Mouse (Mus musculus) bone marrow macrophage, adult 2 months (primary cell): ENCODE measurements at regions not wholly inside any gene's neighbourhood (a gene's known extent, or its start where the extent isn't known, plus 50 kb on each side); places are given as distances from the start of the nearest gene placed in this dataset.

Experiments
- H3K27ac ChIP-seq: 2 replicates; pipeline ENCODE4 v1.5.1; 2012; ENCODE audit warnings: low read depth, low read length; ENCODE audit not compliant: insufficient read depth
- H3K4me1 ChIP-seq: 2 replicates; pipeline ENCODE4 v1.6.1; 2012; ENCODE audit warnings: low read length; ENCODE audit not compliant: control insufficient read depth, insufficient read depth
- H3K4me3 ChIP-seq: 2 replicates; pipeline ENCODE4 v1.5.1; 2012; ENCODE audit warnings: mild to moderate bottlenecking, low read length, moderate library complexity; ENCODE audit not compliant: insufficient read depth
- CTCF ChIP-seq: IDR thresholded peaks from 2 replicates; pipeline ENCODE4 v1.5.1; 2012; ENCODE audit warnings: low read depth, mild to moderate bottlenecking, low read length, moderate library complexity
- POLR2A ChIP-seq: IDR thresholded peaks from 2 replicates; pipeline ENCODE4 v1.6.1; 2012; ENCODE audit warnings: mild to moderate bottlenecking, low read depth, low read length, borderline replicate concordance

- no peak overlapping the region for H3K27ac ChIP-seq
- TF ChIP-seq CTCF (no peak), POLR2A (no peak)
- no peak overlapping the region for H3K4me3 ChIP-seq
- peaks cover 2% of the 10 kb centered on the region; the same call in 1 of the 2 replicates for H3K4me1 ChIP-seq
Measured at GRCm38 (mm10) chr6:31201375-31201972, 197.1 kb upstream of the Mkln1 start.

GRCm38 (mm10) chr6:31202594-31202993 lies 195.9 kb upstream of the Mkln1 start:
- Histone ChIP-seq H3K4me1 (peaks cover 5% of the 10 kb centered on the region), H3K4me3 (no peak overlapping the region), H3K27ac (no peak overlapping the region)
- no peak for TF ChIP-seq CTCF
- TF ChIP-seq POLR2A = no peak

DNA sequence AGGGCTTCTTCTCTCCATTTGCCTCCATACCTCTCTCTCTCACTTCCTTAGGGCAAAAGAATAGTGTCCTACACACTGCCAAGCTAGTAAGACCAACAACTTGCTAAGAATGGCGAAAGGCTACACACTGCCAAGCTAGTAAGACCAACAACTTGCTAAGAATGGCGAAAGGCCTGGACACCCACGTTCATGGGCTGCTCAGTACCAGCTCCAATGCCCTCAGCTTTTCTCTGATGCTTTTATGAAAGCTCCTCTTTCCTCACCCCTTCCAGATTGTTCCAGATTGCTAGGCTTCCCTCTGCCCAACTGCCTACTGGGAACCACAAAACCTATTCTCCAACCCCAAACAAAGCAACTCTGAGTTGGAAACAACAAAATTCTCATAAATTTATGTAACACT lies 194.1 kb upstream of the Mkln1 start:
- TF ChIP-seq POLR2A (no peak), CTCF (no peak)
- H3K4me1 ChIP-seq = peaks cover 17% of the 10 kb centered on the region
- no peak overlapping the region for H3K27ac ChIP-seq
- H3K4me3 ChIP-seq = no peak overlapping the region

- Histone ChIP-seq H3K4me1 (peaks cover 17% of the 10 kb centered on the region), H3K4me3 (no peak overlapping the region), H3K27ac (no peak overlapping the region)
- TF ChIP-seq POLR2A (no peak), CTCF (no peak)
Measured at GRCm38 (mm10) chr6:31204839-31205238, 193.7 kb upstream of the Mkln1 start.

GRCm38 (mm10) chr6:31206106-31206505 lies 192.4 kb upstream of the Mkln1 start:
- H3K27ac ChIP-seq = no peak overlapping the region
- H3K4me3 ChIP-seq = no peak overlapping the region
- peaks cover 25% of the 10 kb centered on the region for H3K4me1 ChIP-seq
- no peak for TF ChIP-seq CTCF
- TF ChIP-seq POLR2A = no peak

- no peak for TF ChIP-seq POLR2A
- TF ChIP-seq CTCF = no peak
- H3K27ac ChIP-seq = no peak overlapping the region
- H3K4me1 ChIP-seq = peaks cover 26% of the 10 kb centered on the region
- no peak overlapping the region for H3K4me3 ChIP-seq
Measured at GRCm38 (mm10) chr6:31207231-31207630, 191.3 kb upstream of the Mkln1 start.

- H3K4me3 ChIP-seq = no peak overlapping the region
- TF ChIP-seq CTCF = no peak
- no peak for TF ChIP-seq POLR2A
- peaks cover 25% of the 10 kb centered on the region for H3K4me1 ChIP-seq
- H3K27ac ChIP-seq = no peak overlapping the region
Measured at GRCm38 (mm10) chr6:31208224-31208623, 190.3 kb upstream of the Mkln1 start.

GRCm38 (mm10) chr6:31209411-31210139 lies 189.0 kb upstream of the Mkln1 start:
- Histone ChIP-seq H3K27ac (peak overlapping the region; percentile 63), H3K4me3 (peak overlapping the region; percentile 51), H3K4me1 (peaks cover 28% of the 10 kb centered on the region)
- TF ChIP-seq POLR2A = no peak
- no peak for TF ChIP-seq CTCF

DNA sequence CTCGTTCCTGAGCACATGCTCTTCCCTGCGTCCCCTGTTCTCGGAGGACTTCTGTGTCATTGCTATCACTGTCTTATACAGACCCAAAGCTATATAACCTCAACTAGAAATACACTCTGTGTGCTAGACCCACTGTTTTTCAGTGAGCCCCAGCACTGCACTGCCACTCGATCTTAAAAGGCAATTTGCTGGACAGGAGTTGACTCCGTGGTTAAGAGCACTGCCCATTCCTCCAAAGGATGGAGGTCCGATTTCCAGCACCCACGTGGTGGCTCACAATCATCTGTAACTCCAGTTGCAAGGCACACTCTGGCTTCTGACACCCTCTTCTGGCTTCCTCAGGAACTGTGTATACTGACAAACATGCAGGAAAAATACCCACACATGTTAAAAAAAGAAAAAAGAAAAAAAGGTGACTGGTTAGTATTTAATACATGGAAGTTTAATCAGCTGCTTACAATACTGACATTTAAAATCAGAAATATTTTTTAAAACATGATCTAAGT lies 188.3 kb upstream of the Mkln1 start:
- Histone ChIP-seq H3K4me3 (peak overlapping the region; percentile 51), H3K4me1 (peaks cover 28% of the 10 kb centered on the region), H3K27ac (peak overlapping the region; percentile 63)
- TF ChIP-seq POLR2A = no peak
- TF ChIP-seq CTCF = no peak

DNA sequence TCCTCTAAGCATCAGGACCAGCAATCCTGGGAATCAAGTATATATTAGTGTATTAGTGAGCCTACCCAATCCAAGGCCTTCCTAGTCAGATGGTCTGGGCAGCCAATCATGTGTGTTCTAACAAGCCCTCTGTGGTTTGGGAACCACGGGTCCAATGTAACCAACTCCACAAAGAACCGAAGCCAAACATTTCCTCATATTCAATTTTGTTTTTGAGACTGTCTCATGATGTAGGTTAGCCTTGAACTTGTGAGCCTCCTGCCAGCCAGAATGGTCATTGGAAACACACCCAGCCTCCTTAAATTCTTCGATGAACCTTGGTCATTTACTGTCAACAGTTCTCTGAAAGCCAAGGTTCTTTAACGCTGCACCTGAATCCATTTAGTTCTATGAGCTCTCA lies 187.4 kb upstream of the Mkln1 start:
- Histone ChIP-seq H3K4me1 (peaks cover 31% of the 10 kb centered on the region), H3K4me3 (no peak overlapping the region), H3K27ac (no peak overlapping the region)
- no peak for TF ChIP-seq POLR2A
- TF ChIP-seq CTCF = no peak

DNA sequence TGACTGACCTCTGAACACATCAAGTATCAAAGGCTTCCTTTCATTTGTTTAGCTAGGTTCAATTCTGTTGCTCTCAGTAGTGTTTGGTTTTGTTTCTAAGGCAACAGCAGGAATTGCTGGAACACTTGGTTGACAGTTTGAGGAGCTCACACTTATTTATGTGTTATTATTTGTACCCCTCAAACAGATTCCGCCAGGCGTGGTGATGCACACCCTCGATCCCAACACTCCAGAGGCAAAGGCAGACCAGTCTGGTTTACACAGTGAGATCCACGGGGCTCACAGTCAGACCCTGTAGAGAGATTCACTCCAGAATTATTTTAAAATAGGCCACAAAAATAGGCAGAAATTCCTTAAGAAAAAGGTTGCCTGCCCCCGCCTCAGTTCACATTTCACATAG lies 186.9 kb upstream of the Mkln1 start:
- H3K4me3 ChIP-seq = no peak overlapping the region
- H3K4me1 ChIP-seq = peaks cover 31% of the 10 kb centered on the region
- TF ChIP-seq CTCF (no peak), POLR2A (no peak)
- H3K27ac ChIP-seq = no peak overlapping the region
